Mouse (Mus musculus): ENCODE data around the gene Vmn1r217. TPM values are rescaled to one million over a fixed set of nuclear protein-coding genes. Genes with fewer than 3 reads are reported as not detected.
"Not testable (repeated sequence)": the region's sequence is repeated elsewhere in the genome, so short reads cannot be mapped to it uniquely, and the experiment has no call there.

Gene Vmn1r217
- total RNA-seq (2021): not detected

GRCm38 (mm10) chr13:23118126-23118525 lies at the start of gene Vmn1r217:
Gene Vmn1r217 (minus strand): TSS chr13:23118226.
- DNase-seq (ENCODE audit: low spot score in 2 of 2); intact Hi-C loops (cut with DNase I): not testable (repeated sequence)

- intact Hi-C loops (cut with DNase I); DNase-seq (ENCODE audit: low spot score in 2 of 2): not testable (repeated sequence)
Measured at GRCm38 (mm10) chr13:23166471-23166870, 48.4 kb upstream of the Vmn1r217 start.

- intact Hi-C loops (cut with DNase I): no loop called here
Measured at GRCm38 (mm10) chr13:23159012-23159411, 41.0 kb upstream of the Vmn1r217 start, which contains the start of gene Vmn1r219. Gene Vmn1r219 (plus strand): TSS chr13:23159312.

GRCm38 (mm10) chr13:23157848-23158247 lies 39.8 kb upstream of the Vmn1r217 start:
- intact Hi-C loops (cut with DNase I): no loop called here
- DNase-seq (ENCODE audit: low spot score in 2 of 2): no peak

More at GRCm38 (mm10) chr13:23159012-23159411, 41.0 kb upstream of the Vmn1r217 start, which contains the start of gene Vmn1r219:
- DNase-seq (ENCODE audit: low spot score in 2 of 2): no peak

DNA sequence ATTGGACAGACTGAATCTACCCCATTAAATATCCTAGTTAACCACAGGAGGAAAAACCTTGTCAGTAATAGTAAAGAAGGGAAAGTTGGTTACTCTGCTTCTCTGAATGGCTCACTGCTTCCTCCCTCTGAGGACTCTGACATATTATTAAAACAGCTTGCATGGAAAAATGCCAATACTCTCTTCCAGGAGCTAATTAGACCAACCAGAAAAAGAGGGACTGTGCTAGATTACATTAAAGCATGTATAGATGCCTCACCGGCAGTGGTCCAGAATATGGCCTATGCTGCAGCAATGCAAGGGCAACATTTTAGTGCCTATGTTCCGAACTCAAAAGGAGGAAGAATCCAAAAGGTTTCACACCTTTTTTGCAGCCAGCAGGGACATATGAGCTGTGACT lies 20.9 kb upstream of the Vmn1r217 start:
- intact Hi-C loops (cut with DNase I): no loop called here
- DNase-seq (ENCODE audit: low spot score in 2 of 2): no peak

GRCm38 (mm10) chr13:23133501-23133900 lies 15.5 kb upstream of the Vmn1r217 start:
- intact Hi-C loops (cut with DNase I): no loop called here
- no peak for DNase-seq (ENCODE audit: low spot score in 2 of 2)

DNA sequence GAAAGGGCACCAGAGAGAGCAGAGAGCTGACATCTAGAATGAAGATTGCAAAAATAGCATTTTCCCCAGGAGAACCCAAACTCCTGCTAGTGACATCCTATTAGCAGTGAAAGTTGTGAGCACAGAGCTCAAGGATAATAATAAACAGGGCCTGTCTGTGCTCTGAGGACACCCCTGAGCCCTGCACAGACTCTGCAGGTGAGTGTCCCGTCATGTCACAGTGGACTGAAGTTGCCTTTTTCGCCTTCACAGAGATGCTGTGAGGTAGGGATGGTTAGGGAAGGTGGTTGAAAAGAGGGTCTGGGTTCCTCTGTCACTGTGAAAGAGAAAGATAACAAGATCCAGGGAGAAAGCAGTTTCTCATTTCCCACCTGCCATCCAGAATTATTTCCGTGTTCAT lies 15.1 kb upstream of the Vmn1r217 start, which contains the start of gene Vmn1r218:
Vmn1r218 (plus strand) TSS at position 57 of the 400 bp plus-strand sequence.
- intact Hi-C loops (cut with DNase I): no loop called here

DNA sequence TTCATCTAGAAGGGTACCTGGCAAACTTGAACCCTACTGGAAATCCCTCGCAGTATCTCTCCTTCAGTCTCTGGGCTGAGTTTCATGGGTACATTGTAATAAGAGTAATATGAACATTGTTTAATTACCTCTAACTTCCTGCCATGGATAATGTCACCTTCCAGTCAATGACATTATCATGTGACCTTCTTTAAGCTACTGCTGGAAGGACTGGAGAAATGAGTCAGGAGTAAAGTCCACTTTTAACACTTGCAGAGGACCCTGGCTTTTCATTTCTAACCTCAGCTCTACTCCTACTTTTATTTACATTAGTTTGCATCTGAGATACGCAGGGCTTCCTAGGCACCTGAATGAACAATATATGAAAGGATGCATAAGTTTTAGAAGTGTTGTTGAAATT lies 2.6 kb upstream of the Vmn1r217 start:
- intact Hi-C loops (cut with DNase I): no loop called here
- DNase-seq (ENCODE audit: low spot score in 2 of 2): no peak

More for the DNA sequence above, 15.1 kb upstream of the Vmn1r217 start, which contains the start of gene Vmn1r218:
- no peak for DNase-seq (ENCODE audit: low spot score in 2 of 2)

- intact Hi-C loops (cut with DNase I): no loop called here
- no peak for DNase-seq (ENCODE audit: low spot score in 2 of 2)
Measured at GRCm38 (mm10) chr13:23094386-23094785, 23.6 kb downstream of the Vmn1r217 start.

- intact Hi-C loops (cut with DNase I): no loop called here
Measured at GRCm38 (mm10) chr13:23069312-23069711, 48.7 kb downstream of the Vmn1r217 start.

GRCm38 (mm10) chr13:23067725-23068124 lies 50.3 kb downstream of the Vmn1r217 start, which contains the start of gene Vmn1r215:
Gene Vmn1r215 (plus strand): TSS chr13:23068025.
- intact Hi-C loops (cut with DNase I): no loop called here
- DNase-seq (ENCODE audit: low spot score in 2 of 2): no peak

More at GRCm38 (mm10) chr13:23069312-23069711, 48.7 kb downstream of the Vmn1r217 start:
- DNase-seq (ENCODE audit: low spot score in 2 of 2): no peak

DNA sequence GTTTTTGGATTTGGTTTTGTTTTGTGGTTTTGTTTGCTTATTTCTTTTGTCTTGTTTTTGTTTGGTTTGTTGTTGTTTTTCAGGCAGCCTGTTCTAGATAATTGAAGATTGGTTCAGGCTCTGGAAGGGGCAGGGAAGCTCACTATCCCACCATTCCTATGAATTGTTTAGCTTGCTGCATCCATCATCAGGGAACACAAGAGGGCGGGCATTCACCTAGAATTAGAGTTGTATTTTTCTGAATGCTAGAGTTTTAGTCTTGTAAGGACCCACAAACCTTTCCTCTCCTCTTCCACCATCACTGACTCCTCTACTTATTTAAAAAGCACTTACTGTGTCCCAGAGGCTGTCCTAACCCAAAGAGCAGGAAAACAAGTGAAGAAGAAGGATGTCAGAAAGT lies 60.2 kb downstream of the Vmn1r217 start:
- intact Hi-C loops (cut with DNase I): loop anchor here (10.0 kb wide), 1 partner anchor 347 kb away; no protein-coding TSS in a partner anchor
- DNase-seq (ENCODE audit: low spot score in 2 of 2): peak in 1 of 2 experiments; percentile 11

Other genes with a start within 250 kb of the Vmn1r217 start
- gene Vmn1r212, start 234.0 kb downstream of the Vmn1r217 start, total RNA-seq (2021): not detected
- gene Vmn1r213, start 110.6 kb downstream of the Vmn1r217 start, total RNA-seq (2021): not detected
- not detected for gene Vmn1r214, start 87.8 kb downstream of the Vmn1r217 start, total RNA-seq (2021)
- not detected for gene Vmn1r215, start 50.2 kb downstream of the Vmn1r217 start, total RNA-seq (2021)
- not detected for gene Vmn1r218, start 14.9 kb upstream of the Vmn1r217 start, total RNA-seq (2021)
- gene Vmn1r219, start 41.1 kb upstream of the Vmn1r217 start, total RNA-seq (2021): not detected
- gene Vmn1r220, start 69.7 kb upstream of the Vmn1r217 start, total RNA-seq (2021): not detected
- gene Vmn1r221, start 95.9 kb upstream of the Vmn1r217 start, total RNA-seq (2021): not detected
- gene Vmn1r222, start 117.7 kb upstream of the Vmn1r217 start, total RNA-seq (2021): not detected
- gene Vmn1r223, start 128.9 kb upstream of the Vmn1r217 start, total RNA-seq (2021): not detected

Measured in left cerebral cortex, postnatal 25 days (tissue).